Mouse (Mus musculus): Measurements from ENCODE around the gene Rad18. TPM values are rescaled to one million over a fixed set of nuclear protein-coding genes. Genes with fewer than 3 reads are reported as not detected.
"Not testable (repeated sequence)": the region's sequence is repeated elsewhere in the genome, so short reads cannot be mapped to it uniquely, and the experiment has no call there.

Gene Rad18
- polyA plus RNA-seq, 1 experiment from 2014 or later, result 14.8 TPM

DNA sequence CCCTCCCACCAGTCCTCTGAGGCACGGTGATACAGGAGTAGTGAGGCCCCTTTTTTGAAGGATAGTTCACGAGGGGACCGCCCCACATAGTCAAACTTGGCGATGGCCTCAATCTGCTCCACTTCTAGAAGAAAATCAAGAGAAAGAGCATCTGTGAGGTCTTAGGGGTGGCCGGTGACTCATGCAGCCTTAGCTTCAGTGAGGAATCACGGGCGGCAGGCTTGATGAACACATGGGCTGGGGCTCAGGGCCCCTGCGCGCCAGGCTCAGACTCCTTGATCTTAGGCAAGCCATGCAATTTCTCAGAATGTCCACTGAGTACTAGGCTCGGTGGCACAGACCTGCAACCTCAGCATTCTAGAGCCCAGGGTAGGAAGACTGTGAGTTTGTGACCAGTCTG, 34.9 kb upstream of the Rad18 start:
- 97% methylated on average over 10 of the region's 10 CpGs for WGBS
- Histone ChIP-seq H3K36me3 (ENCODE audit: control insufficient read depth, insufficient read depth, low read length) (peaks cover 96% of the 10 kb centered on the region), H3K4me3 (replicated peaks; ENCODE audit: low read depth, low read length) (no peak overlapping the region)

DNA sequence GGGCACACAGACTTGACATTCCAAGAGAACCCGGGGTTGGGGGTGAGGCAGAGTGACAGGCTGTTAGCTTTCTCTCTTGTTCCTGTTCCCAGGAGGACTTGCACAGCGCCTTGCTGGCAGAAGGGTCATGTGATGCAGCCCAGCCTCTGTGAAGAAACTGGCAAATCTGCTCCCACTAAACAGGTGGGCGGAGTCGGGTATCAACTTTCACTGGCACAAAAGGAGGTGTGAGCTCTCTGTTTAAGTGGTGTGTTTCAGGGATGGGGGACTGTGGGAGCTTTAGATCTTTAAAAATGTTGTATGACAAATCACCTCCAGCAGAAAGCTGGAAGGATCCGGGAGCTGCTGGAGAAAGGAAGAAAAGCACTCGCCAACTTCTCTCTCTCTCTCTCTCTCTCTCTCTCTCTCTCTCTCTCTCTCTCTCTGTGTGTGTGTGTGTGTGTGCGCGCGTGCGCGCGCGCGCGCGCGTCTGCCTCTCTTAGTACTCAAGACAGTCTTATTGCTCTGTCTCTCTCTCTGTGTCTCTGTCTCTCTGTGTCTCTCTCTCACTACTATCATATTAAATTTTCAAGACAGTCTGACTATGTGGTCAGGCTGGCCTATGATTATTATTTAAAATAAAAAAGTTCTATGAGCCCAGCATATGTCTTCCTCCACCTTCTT, 32.4 kb upstream of the Rad18 start:
- H3K36me3 ChIP-seq (ENCODE audit: control insufficient read depth, insufficient read depth, low read length), result peaks cover 95% of the 10 kb centered on the region
- peak; percentile 72 for ATAC-seq (ENCODE audit: low FRiP score, low TSS enrichment)

More for the DNA sequence above, 34.9 kb upstream of the Rad18 start:
- Histone ChIP-seq H3K4me1 (ENCODE audit: control insufficient read depth, insufficient read depth, low read length) (0 out of 2 replicates have a peak, but pooled peaks cover 4% of the 10 kb centered on the region), H3K9me3 (ENCODE audit: control insufficient read depth, low read length) (no peaks in the 10 kb centered on the region), H3K27me3 (ENCODE audit: control insufficient read depth, insufficient read depth, low read length) (no peaks in the 10 kb centered on the region), H3K9ac (replicated peaks; ENCODE audit: low read length) (no peak overlapping the region), H3K4me2 (ENCODE audit: low read length) (no peak overlapping the region), H3K27ac (replicated peaks; ENCODE audit: low read depth, low read length) (no peak overlapping the region)
- no peak for DNase-seq
- no peak for ATAC-seq (ENCODE audit: low FRiP score, low TSS enrichment)

DNA sequence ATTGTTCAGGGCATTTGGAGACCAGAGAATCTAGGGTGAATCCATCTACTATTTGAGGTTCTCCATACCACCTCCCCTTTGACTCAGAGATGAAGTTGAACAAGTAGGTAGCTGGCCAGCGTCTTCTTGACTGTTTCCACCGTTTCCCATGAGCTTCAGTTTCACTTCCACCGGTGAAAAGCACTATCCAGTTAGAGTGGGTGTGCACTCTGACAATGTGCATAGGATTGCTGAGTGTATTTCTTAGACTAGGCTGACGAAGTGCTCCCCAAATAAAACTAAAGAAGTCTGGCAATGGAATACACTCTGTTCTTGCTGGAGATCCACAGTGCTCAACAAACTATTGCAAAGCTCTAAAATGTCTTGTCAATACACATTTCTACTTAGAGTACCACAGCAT, 29.0 kb upstream of the Rad18 start:
- H3K9ac ChIP-seq (replicated peaks; ENCODE audit: low read length), result no peak overlapping the region
- H3K4me3 ChIP-seq (replicated peaks; ENCODE audit: low read depth, low read length), result no peak overlapping the region
- peaks cover 90% of the 10 kb centered on the region for H3K36me3 ChIP-seq (ENCODE audit: control insufficient read depth, insufficient read depth, low read length)
- WGBS, result 97% methylated on average over 4 of the region's 4 CpGs
- no peak for ATAC-seq (ENCODE audit: low FRiP score, low TSS enrichment)
- no peaks in the 10 kb centered on the region for H3K9me3 ChIP-seq (ENCODE audit: control insufficient read depth, low read length)
- H3K27me3 ChIP-seq (ENCODE audit: control insufficient read depth, insufficient read depth, low read length), result no peaks in the 10 kb centered on the region
- H3K4me2 ChIP-seq (ENCODE audit: low read length), result no peak overlapping the region
- no peak for DNase-seq
- 0 out of 2 replicates have a peak, but pooled peaks cover 4% of the 10 kb centered on the region for H3K4me1 ChIP-seq (ENCODE audit: control insufficient read depth, insufficient read depth, low read length)
- no peak overlapping the region for H3K27ac ChIP-seq (replicated peaks; ENCODE audit: low read depth, low read length)

More for the DNA sequence above, 32.4 kb upstream of the Rad18 start:
- no peak overlapping the region for H3K4me2 ChIP-seq (ENCODE audit: low read length)
- H3K4me1 ChIP-seq (ENCODE audit: control insufficient read depth, insufficient read depth, low read length), result 0 out of 2 replicates have a peak, but pooled peaks cover 4% of the 10 kb centered on the region
- H3K27ac ChIP-seq (replicated peaks; ENCODE audit: low read depth, low read length), result peak overlapping the region; percentile 33; the same call in 1 of the 2 replicates
- WGBS, result 6% methylated on average over 17 of the region's 17 CpGs
- no peak overlapping the region for H3K9ac ChIP-seq (replicated peaks; ENCODE audit: low read length)
- no peak overlapping the region for H3K4me3 ChIP-seq (replicated peaks; ENCODE audit: low read depth, low read length)
- no peaks in the 10 kb centered on the region for H3K9me3 ChIP-seq (ENCODE audit: control insufficient read depth, low read length)
- H3K27me3 ChIP-seq (ENCODE audit: control insufficient read depth, insufficient read depth, low read length), result no peaks in the 10 kb centered on the region
- peak; percentile 74 for DNase-seq

DNA sequence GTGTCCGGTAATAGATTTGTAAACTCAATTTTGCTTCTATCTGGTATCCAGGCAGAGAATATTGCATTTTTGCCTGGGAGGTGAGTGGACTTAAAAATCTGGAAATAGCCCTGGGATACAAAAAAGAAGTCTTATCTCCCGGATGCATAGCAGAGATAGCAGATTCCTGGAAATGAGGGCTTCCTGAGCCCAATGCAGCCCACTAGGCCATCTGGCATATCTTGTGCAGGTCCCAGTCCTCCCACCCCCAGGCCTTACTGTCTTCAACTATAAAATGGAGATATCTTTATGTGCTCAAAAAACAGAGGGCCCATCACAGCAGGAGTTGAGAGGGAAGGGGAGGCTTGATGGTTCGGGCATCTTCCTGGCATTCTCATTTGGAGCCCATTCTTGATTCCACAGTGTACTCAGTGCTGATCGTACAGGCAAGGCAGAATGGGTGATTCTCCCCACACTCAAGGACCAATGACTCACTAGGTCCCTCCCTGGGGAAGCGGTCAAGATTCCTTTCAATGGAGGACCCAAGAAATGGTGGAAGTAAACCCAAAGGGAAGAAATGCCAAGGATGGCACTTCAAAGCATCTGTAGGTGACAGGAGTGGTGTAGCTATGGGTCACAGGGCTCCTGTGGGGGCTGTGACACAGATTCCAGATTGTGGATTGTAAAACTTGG, 24.1 kb upstream of the Rad18 start:
- H3K4me2 ChIP-seq (ENCODE audit: low read length), result no peak overlapping the region
- H3K4me1 ChIP-seq (ENCODE audit: control insufficient read depth, insufficient read depth, low read length), result no peaks in the 10 kb centered on the region
- no peak overlapping the region for H3K9ac ChIP-seq (replicated peaks; ENCODE audit: low read length)
- H3K27ac ChIP-seq (replicated peaks; ENCODE audit: low read depth, low read length), result 0 out of 2 replicates have a peak overlapping the region, but pooled peaks have one; percentile 32
- no peak overlapping the region for H3K4me3 ChIP-seq (replicated peaks; ENCODE audit: low read depth, low read length)
- H3K27me3 ChIP-seq (ENCODE audit: control insufficient read depth, insufficient read depth, low read length), result no peaks in the 10 kb centered on the region
- no peaks in the 10 kb centered on the region for H3K9me3 ChIP-seq (ENCODE audit: control insufficient read depth, low read length)
- DNase-seq (no peak), ATAC-seq (ENCODE audit: low FRiP score, low TSS enrichment) (no peak)
- H3K36me3 ChIP-seq (ENCODE audit: control insufficient read depth, insufficient read depth, low read length), result peaks cover 53% of the 10 kb centered on the region
- WGBS, result 79% methylated on average over 5 of the region's 5 CpGs

DNA sequence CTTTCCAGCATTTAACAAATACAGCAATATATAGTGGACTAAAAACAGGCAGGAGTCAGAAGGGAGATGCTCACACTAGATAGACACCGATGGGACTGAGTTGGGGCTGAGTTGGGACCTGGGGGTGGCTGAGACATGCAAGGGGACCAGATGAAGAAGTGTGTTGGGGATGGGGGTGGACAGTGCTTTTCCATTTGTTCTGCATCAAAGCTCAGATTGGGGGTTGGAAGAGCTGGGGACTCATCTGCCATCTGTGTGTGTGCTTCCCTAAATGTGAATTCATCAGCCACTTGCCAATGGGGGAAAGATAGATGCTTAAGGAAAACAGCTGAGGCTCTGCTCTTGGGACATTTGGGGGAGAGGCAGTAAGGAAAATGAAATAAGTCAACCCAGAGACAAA, 23.5 kb upstream of the Rad18 start:
- Histone ChIP-seq H3K4me3 (replicated peaks; ENCODE audit: low read depth, low read length) (no peak overlapping the region), H3K4me2 (ENCODE audit: low read length) (no peak overlapping the region), H3K27me3 (ENCODE audit: control insufficient read depth, insufficient read depth, low read length) (no peaks in the 10 kb centered on the region), H3K4me1 (ENCODE audit: control insufficient read depth, insufficient read depth, low read length) (no peaks in the 10 kb centered on the region), H3K27ac (replicated peaks; ENCODE audit: low read depth, low read length) (0 out of 2 replicates have a peak overlapping the region, but pooled peaks have one; percentile 32), H3K9me3 (ENCODE audit: control insufficient read depth, low read length) (no peaks in the 10 kb centered on the region), H3K9ac (replicated peaks; ENCODE audit: low read length) (no peak overlapping the region), H3K36me3 (ENCODE audit: control insufficient read depth, insufficient read depth, low read length) (peaks cover 48% of the 10 kb centered on the region)
- DNase-seq, result no peak
- 80% methylated on average over 1 of the region's 1 CpGs for WGBS
- ATAC-seq (ENCODE audit: low FRiP score, low TSS enrichment), result no peak

DNA sequence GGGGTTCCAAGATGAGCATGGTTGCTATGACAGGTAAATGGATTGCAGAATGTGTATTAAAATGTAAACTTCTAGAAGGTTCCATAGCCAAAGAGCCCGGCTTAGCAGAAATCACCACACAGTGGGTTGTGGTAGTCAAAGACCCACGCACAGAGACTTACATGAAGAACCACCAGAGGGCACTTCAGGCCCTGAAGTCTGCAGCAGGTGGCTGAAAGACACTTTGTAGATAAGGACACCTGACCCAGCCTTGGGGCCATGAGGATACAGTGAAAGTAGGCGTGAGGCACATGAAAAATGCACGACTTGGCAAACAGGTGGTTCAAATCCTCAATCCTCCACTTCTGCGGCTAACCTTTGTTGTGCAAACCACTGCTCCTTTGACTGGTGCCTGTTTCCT, 20.7 kb upstream of the Rad18 start:
- no peak for ATAC-seq (ENCODE audit: low FRiP score, low TSS enrichment)
- H3K36me3 ChIP-seq (ENCODE audit: control insufficient read depth, insufficient read depth, low read length), result peaks cover 25% of the 10 kb centered on the region
- peak; percentile 71 for DNase-seq
- H3K9ac ChIP-seq (replicated peaks; ENCODE audit: low read length), result no peak overlapping the region
- no peak overlapping the region for H3K27ac ChIP-seq (replicated peaks; ENCODE audit: low read depth, low read length)
- no peaks in the 10 kb centered on the region for H3K27me3 ChIP-seq (ENCODE audit: control insufficient read depth, insufficient read depth, low read length)
- WGBS, result 67% methylated on average over 5 of the region's 5 CpGs
- no peaks in the 10 kb centered on the region for H3K4me1 ChIP-seq (ENCODE audit: control insufficient read depth, insufficient read depth, low read length)
- H3K4me2 ChIP-seq (ENCODE audit: low read length), result no peak overlapping the region
- H3K4me3 ChIP-seq (replicated peaks; ENCODE audit: low read depth, low read length), result no peak overlapping the region
- no peaks in the 10 kb centered on the region for H3K9me3 ChIP-seq (ENCODE audit: control insufficient read depth, low read length)

DNA sequence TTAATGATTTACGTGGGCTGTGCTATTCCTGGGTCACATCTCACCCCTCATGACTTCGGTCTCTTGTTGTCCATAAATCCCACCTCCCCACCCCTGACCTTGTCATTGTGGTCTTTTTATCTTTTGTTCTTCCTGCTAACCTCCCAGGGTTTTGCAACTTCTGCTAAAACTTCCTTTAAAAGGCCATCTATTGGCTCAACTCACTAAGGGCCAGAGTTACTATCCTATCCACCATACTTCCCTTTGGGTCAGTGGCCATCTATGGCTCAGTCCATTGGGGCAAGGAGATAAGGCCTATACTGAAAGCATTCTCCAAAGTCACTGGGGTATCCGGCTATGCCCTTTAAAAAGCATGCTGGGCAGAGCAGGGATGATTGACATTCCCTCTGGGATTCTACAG, 17.5 kb upstream of the Rad18 start:
- ATAC-seq (ENCODE audit: low FRiP score, low TSS enrichment), result no peak
- H3K36me3 ChIP-seq (ENCODE audit: control insufficient read depth, insufficient read depth, low read length), result 0 out of 2 replicates have a peak, but pooled peaks cover 3% of the 10 kb centered on the region
- H3K9me3 ChIP-seq (ENCODE audit: control insufficient read depth, low read length), result no peaks in the 10 kb centered on the region
- no peaks in the 10 kb centered on the region for H3K4me1 ChIP-seq (ENCODE audit: control insufficient read depth, insufficient read depth, low read length)
- H3K9ac ChIP-seq (replicated peaks; ENCODE audit: low read length), result no peak overlapping the region
- no peak for DNase-seq
- WGBS, result 87% methylated on average over 3 of the region's 3 CpGs
- no peaks in the 10 kb centered on the region for H3K27me3 ChIP-seq (ENCODE audit: control insufficient read depth, insufficient read depth, low read length)
- no peak overlapping the region for H3K4me2 ChIP-seq (ENCODE audit: low read length)
- H3K4me3 ChIP-seq (replicated peaks; ENCODE audit: low read depth, low read length), result no peak overlapping the region
- no peak overlapping the region for H3K27ac ChIP-seq (replicated peaks; ENCODE audit: low read depth, low read length)

DNA sequence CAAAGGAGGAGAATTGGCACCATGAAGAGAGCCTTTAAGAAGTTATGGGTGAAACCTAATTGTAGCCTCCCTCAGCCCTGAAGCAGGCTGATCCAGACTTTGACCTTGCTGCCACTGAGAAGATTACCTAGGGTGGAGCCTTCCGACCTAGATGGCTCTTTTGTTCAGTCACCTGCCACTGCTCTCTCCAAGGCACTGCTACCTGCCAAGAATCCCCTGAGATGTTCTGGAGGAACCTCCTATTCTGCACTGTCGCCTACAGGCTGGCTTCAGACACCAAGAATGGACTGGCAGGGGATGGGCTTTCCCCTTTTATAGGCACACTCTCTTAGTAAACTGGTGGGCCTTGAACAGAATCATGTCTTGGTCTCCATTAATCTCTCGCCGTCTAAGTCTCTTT, 5.8 kb upstream of the Rad18 start:
- H3K4me3 ChIP-seq (replicated peaks; ENCODE audit: low read depth, low read length); DNase-seq: not testable (repeated sequence)
- 87% methylated on average over 4 of the region's 4 CpGs for WGBS

More for the DNA sequence above, 5.8 kb upstream of the Rad18 start:
- not testable (repeated sequence) for H3K4me2 ChIP-seq (ENCODE audit: low read length); H3K9me3 ChIP-seq (ENCODE audit: control insufficient read depth, low read length); H3K9ac ChIP-seq (replicated peaks; ENCODE audit: low read length); H3K36me3 ChIP-seq (ENCODE audit: control insufficient read depth, insufficient read depth, low read length); H3K4me1 ChIP-seq (ENCODE audit: control insufficient read depth, insufficient read depth, low read length); H3K27ac ChIP-seq (replicated peaks; ENCODE audit: low read depth, low read length); ATAC-seq (ENCODE audit: low FRiP score, low TSS enrichment); H3K27me3 ChIP-seq (ENCODE audit: control insufficient read depth, insufficient read depth, low read length)
